Mouse (Mus musculus) gastrocnemius, postnatal 4 days (tissue): ENCODE measurements around the gene Dnajc27. TPM values are rescaled to one million over a fixed set of nuclear protein-coding genes. Genes with fewer than 3 reads are reported as not detected.
A peak's percentile ranks its signal among the peaks of the same experiment; 100 is the strongest.

Experiments used
- DNase-seq, 2 experiments: peaks; one replicate each; pipeline ENCODE4 v3.0.0; 2021 to 2022; ENCODE audit warnings: low spot score in 2 of 2, mixed read lengths in 2 of 2
- total RNA-seq, 2 experiments: library from RNA; stranded (reverse); gene quantifications; 2 replicates each; pipeline ENCODE4 v1.2.3; 2021

The Dnajc27 gene
- total RNA-seq, 2 experiments from 2014 or later, result 7.0 to 8.9 TPM

DNA sequence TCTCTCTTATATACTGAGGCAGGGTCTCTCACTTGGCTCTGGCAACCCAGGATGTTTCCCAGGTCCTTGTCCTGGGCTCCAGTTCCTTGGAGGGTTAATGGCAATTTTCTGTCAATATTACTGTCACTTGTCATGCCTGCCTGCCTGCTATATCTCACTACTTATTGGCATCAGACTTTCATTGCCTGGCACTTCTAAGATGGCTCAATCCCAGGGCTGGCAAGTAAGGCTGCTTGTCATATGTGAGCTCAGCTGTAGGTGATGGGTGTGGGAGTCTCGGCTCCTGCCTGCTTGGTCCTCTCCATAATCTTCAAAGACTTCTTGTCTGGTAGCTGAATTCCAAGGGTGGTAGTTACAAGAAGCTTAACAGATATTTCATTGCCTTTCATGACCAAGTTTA is 4.3 kb upstream of the Dnajc27 start:
- no peak for DNase-seq

DNA sequence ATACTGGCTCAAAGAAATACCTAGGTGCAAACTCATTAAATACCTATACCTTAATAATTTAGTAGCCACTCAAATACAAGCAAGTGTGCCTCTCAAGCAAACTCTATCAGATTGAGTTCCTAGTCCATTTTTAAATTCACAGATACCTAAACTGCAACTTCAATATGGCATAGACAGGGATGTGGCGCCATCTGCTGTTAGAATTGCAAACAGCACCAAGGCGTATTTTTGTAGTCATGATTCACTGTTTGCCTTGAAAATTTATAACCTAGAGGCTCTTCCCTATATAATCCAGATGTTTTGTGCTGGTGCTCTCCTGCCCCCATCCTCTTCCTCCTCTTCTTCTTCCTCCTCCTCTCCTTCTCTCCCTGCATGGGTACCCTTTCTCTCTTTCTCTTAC is 2.1 kb upstream of the Dnajc27 start:
- peak; percentile 49 to 72 for DNase-seq

DNA sequence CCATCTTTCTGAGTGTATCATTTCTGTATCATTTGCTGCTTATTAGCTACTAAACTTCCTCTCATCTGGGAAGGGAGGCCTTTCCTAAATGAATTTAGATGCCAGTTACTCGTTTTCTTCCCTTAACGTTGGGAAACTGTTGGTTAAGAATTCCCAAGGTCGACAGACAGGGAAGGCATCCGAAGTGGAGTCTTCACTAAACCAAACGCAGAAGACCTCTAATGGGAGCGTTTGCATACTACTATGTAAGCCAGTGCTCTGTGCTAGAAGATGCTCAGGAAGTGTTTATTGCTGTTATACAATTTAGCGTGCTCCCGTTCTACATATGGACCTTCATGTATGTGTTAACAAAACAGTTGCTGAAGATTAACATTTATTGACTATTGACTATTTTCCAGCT is 1.1 kb downstream of the Dnajc27 start:
- no peak for DNase-seq

DNA sequence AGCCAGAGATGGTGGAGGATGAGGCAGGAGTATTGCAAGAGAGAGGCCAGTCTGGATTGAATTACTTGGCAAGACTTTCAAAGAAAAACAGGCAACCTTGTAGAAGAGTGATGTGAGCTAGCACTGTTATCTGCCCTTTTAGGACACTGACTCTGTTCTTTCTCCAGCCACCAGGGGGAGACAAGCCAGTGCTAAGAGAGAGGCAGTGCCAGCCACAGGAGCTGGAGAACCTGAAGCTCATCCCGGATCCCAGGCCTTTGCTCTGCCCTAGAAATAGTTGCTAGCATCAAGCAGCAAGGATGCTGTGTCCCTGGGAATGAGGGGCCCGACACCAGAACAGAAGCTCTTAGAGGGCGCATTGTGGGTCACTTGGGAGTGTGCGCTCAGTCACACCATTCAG is 25.0 kb downstream of the Dnajc27 start:
- peak; percentile 44 to 76 for DNase-seq

DNA sequence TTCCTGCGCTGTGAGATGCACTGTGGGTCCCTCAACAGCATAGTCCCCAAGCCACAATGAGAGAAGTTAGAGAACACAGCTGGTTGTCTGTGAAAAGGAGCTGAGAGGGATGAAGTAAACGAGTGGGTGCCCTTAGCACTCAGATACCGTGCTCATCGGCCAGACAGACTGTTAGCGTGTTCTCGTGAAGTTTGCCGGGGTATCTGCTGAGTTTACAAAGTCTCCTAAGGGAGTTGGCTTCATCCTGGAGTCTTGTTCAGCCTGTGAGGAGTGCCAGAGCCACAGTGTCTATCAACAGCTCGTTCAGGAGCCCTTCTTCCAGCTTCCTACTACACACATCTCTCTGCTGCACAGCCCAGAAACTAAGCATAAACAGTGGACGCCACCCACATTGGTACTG is 33.7 kb downstream of the Dnajc27 start:
- no peak for DNase-seq

DNA sequence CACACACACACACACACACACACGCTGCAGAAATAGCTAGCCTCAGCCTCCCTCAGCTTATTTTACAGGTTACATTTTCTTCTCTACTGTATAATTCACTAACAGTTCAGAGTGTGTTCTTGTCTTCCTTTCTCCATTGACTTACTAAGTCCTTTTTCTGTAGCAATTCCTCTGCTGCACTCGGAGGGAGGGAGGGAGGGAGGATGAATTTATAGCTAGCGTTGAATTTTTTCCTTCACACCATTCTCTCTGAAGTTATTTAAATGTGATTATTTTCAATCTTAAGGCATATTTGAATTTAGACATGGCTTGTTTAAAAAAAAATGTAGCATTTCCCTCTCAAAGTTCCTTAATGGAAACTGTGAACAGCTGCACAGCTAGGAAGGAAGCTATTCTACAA is 34.8 kb downstream of the Dnajc27 start:
- no peak for DNase-seq

DNA sequence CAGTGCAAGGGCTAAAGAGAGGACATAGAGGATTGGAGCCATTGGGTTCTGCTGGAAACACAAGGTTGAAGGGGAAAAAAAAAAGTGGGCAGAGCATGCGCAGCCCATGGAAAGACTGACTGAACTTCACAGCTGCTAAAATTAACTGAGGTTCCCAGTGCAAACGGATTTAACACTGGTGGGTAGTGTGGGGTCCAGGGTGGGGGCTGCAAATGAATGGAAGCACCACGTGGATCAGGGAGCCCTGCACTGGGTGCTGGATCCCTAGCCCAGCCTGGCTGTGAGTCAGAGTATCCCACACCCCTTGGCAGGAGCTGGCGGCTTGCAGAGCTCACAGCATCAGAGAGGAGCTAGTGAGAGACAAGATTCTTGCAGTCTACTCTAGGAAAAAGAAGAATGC is 35.2 kb downstream of the Dnajc27 start:
- DNase-seq, result no peak

DNA sequence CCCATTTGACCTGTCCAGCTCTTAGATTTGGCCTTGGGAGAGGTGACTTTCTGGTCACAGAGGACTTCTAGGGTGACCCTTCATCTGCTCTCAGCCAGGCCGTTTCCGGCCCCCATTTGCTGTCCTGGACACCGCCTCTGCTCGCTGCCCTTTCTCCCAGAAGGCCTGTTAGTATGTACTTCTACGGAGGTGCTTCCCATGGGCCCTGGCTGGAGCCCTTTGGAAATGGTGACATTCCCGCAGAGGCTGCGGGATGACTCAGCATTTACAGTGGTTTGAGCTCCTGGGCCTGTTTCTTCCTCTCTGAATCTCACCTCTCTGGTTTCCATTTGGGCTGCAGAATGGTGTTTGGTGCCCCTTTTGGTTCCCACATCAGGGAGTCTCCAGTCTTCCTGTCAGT is 45.0 kb downstream of the Dnajc27 start:
- DNase-seq, result no peak

DNA sequence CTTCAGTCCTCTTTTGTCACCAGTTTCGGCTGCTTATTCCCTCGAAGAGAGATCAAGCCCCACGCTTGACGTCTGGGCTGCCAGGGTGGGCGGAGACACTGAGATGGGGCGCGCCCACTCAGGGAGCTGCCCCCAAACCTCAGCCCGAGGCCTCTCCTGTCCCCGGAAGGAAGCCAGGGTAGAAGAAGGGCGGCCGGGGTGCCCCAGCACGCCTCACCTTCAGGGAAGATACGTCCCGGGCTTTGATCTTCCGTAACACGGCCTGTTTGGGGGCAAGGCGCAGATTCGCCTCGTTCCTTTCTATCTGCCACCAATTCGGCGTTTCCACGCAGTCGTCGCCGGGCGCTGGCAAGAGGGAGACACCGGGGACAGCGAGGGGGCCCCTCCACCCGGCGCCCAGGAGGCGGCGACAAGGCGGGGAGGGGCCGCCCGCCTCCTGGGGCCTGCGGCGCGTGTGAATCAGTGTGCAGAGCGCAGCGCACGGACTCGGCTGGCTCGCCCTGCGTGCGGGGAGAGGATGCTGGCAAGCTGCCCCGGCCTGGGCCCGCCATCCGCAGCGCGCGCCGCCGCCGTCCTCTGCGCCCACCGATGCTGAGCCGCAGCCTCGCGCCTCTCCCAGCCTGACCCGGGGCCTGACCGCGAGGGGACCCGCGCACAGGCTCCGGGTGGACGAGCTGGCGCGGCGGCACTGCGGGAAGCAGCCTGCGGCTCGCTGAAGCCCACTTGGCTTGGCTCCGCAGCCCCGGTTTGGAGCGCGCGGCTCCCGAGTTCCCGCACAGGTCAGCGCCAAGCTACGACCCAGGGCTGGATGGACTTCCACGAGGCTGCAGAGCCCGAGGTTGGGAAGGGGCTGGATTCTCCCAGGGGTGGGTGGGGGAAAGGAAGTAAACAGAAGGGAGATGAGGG is 50.8 kb downstream of the Dnajc27 start, which contains the start of gene Adcy3:
Gene Adcy3, plus strand, starts transcription at position 163 of the 906 bp plus-strand sequence.
- peak; percentile 48 to 73 for DNase-seq

DNA sequence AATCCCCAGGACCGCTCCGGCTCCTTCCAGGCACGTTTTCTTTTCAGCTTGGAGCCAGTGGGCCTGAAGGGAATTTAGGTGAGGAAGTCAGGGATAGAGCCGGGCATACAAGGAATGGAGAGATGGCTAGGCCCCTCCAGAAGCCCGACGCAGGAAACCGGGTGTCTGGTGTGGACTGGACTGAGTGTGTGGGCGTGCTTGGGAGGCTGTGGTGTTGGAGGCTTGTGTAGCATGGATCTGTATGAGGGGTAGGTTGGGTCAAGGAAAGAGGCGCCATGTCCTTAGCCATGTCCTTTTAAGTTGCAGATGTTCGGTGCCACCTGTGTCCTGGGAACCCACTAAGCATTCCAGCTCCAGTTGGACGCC is 51.4 kb downstream of the Dnajc27 start:
- no peak for DNase-seq

DNA sequence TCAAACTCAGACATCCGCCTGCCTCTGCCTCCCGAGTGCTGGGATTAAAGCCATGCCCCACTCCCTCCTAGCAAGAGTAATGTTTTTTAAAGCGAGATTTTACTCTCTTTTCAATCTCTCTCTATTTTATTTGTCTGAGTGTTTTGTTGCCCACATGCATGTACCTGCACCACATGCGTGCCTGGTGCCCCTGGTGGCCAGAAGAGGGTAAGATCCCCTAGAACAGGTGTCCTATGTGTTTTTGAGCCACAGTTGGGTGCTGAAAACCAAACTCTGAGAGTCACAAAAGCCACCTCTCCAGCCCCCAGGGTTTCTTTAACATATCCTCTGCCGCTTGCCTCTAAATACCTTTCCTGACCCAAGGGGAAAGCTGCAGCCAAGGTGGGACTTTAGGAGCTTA is 60.8 kb downstream of the Dnajc27 start:
- DNase-seq, result no peak

DNA sequence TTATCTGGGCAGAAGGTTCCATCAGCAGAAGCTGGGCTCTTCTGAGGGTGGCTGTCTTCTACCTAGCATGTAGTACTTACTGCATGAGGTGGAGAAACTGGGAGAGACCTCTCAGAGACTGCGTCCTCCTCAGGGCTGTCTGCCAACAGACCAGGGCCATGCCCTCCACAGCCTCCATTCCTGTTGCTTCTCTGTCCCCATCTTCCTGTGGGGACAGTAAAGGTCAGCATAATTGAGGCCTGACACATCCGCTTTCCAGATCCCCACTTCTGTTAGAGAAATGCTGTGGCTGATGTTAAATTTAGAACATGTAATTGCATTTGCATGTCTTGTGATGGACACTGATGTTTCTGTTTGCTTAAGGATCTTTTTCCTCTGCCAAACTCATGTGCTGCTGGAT is 68.6 kb downstream of the Dnajc27 start:
- no peak for DNase-seq

DNA sequence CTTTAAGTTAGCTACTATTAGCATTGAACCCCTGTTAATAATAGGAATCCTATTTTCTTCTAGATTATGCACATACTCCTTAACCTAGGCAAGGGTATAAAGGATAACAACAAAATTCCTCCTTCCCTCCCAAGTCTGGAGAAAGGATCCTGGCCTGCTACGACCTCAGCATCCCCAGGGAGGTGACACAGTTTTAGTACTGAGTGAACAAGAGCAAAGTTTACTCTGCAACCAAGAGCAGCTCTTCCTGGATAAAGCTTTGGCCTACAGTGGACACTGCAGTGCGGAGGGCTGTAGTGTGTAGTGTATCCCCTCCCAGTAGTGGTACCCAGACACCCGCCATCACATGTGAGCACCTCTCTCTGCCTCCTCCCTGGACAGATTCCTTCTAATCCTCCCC is 69.6 kb downstream of the Dnajc27 start:
- DNase-seq, result no peak

DNA sequence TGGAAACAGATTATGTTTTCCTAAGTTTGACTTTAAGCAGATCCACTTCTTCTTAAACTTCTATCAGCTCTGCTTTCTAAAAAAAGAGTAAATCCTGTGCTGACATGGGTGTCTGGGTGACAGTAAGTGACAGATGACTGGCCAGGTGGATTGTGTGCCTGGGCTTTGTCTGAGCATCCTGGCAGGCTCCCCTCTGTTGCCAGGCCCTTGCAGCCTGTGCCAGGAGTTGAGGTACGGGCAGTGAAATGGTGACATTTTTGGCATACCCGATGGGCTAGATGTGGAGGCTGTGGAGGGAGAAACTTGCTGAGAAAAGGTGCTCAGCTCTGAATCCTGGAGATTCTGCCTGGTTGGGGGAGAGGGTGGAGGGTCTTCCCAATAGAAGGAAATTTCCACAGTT is 75.1 kb downstream of the Dnajc27 start:
- DNase-seq, result no peak

DNA sequence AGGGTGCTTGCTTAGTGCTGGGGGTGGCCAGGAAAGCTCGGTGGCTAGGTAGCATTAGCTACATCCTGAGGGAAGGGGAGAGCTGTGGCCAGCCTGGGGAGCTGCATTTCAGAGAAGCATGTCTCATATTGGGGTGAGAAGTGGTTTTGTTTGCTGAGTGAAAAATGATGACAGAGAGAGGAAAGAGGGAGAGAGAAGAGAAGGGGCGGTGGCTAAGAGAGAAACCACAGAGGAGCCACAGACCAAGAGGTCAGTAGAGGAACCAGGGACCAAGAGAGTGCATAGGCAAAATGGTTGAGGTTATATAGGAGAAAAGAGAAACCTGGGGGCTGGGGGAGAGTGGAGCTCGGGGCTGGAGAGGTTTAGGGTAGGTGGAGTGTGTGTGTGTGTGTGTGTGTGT is 75.8 kb downstream of the Dnajc27 start:
- DNase-seq, result no peak

DNA sequence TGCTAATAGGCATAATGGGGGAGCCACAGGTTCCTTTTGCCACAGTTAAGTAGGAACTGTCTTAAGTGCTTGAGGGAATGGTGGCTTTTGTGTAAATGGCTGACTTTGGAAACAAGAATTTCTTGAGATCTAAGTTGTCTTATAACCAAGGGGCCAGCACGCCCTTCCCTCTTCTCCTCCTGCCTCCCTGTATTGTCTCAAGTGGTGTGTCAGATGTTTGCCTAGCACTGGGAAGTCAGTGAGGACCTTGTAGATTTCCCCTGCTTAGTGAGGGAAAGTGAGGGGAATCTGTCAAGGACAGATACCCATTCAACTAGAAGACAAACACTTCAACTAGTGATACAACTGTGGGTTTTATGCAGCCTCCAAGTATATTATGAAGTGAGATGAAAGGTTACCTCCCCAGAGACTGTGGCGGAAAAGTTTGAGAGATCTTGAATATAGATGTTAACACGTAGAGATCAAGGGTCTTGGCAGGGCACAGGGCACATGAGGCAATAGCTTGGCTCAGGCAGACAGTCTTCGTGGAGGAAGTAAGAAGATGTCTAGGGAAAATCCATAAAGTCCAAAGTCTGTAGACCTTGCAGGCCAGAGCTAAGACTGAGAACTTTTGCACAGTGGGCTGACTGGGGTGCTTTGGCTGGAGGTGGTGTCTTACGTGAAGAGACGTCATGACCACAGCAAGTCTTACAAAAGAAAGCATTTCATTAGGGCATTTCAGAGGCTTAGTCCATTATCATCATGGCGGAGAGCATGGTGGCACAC is 76.7 kb downstream of the Dnajc27 start:
- no peak for DNase-seq

Other genes with a start within 250 kb of the Dnajc27 start
- gene Pomc, start 127.6 kb upstream of the Dnajc27 start, total RNA-seq, result under 1 TPM; 0.65 to 0.76 TPM
- 10 to 100 TPM; 12.2 to 13.0 TPM for gene Efr3b, start 43.7 kb upstream of the Dnajc27 start, total RNA-seq
- 1 to 10 TPM; 9.4 to 10.0 TPM for gene Adcy3, start 50.5 kb downstream of the Dnajc27 start, total RNA-seq
- 1 to 10 TPM; 4.8 to 5.0 TPM for gene Ptrhd1, start 151.4 kb downstream of the Dnajc27 start, total RNA-seq
- 1 to 10 TPM; 8.0 to 8.2 TPM for gene Cenpo, start 151.7 kb downstream of the Dnajc27 start, total RNA-seq